Mouse (Mus musculus): Measurements from ENCODE around the gene Ddx60. TPM values are rescaled to one million over a fixed set of nuclear protein-coding genes. Genes with fewer than 3 reads are reported as not detected.
A peak's percentile ranks its signal among the peaks of the same experiment; 100 is the strongest.
"Not testable (repeated sequence)": the region's sequence is repeated elsewhere in the genome, so short reads cannot be mapped to it uniquely, and the experiment has no call there.

Ddx60 gene
- polyA plus RNA-seq, 1 experiment from 2014 or later, result 0.58 TPM

DNA sequence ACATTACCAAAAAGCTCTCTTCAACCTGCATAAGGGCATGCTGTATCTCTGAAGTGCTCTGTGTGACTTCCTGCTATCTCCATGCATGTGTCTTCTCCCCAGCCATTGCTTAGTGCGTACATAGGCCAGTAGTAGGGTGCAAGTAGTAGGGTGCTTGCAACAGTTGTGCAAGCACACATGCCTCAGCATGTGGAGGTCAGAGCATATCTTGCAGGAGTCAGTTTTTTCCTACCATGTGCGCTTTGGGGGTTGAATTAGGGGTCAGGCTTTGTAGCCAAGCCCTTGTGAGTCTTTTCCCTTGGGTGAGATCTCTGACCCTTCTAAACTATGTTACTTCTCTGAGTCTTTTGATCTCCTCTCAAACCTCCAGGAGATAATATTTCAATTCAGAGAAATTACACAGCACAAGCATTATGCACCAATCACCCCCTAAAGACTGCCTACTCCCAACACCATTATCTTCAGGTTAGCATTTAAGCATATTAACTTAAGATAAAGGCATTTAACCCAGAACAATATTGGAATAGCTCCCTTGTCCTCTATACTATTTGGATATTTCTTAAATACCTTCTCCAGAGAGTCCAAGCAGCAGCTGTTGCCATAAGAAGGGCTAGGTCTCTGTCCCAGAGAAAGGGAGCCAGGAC, 8.6 kb upstream of the Ddx60 start:
- no peak overlapping the region for H3K4me3 ChIP-seq
- no peaks in the 10 kb centered on the region for H3K9me3 ChIP-seq
- 91% methylated on average over 2 of the region's 2 CpGs for WGBS
- no peak overlapping the region for H3K9ac ChIP-seq
- no peaks in the 10 kb centered on the region for H3K27me3 ChIP-seq
- no peak for ATAC-seq (ENCODE audit: insufficient number of reproducible peaks, low FRiP score, low TSS enrichment, low read depth)
- H3K4me2 ChIP-seq, result no peak overlapping the region
- H3K36me3 ChIP-seq, result no peaks in the 10 kb centered on the region
- no peaks in the 10 kb centered on the region for H3K4me1 ChIP-seq
- H3K27ac ChIP-seq, result no peak overlapping the region

DNA sequence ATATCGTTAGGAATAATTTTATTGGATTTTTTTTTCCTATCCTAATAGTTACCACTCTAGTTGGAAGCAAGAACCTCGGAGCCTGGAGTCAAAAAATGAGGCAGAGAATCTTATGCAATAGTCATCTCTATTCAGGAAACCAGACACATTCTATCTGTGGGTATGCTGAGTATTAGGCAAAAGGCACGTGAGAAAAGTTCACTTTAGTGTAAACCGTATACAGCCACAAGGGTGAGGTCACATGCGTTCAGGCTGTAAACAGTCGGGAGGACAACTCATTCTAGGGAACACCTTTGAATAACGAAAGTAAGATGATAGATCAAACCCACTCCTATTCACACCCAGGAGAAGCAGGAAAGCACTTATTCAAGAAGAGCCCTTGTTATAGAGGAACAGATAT, 7.5 kb upstream of the Ddx60 start:
- Histone ChIP-seq H3K9me3 (no peaks in the 10 kb centered on the region), H3K27me3 (no peaks in the 10 kb centered on the region), H3K4me2 (no peak overlapping the region), H3K9ac (no peak overlapping the region), H3K27ac (no peak overlapping the region), H3K4me3 (no peak overlapping the region), H3K4me1 (no peaks in the 10 kb centered on the region), H3K36me3 (no peaks in the 10 kb centered on the region)
- WGBS, result 64% methylated on average over 7 of the region's 7 CpGs
- ATAC-seq (ENCODE audit: insufficient number of reproducible peaks, low FRiP score, low TSS enrichment, low read depth), result no peak

DNA sequence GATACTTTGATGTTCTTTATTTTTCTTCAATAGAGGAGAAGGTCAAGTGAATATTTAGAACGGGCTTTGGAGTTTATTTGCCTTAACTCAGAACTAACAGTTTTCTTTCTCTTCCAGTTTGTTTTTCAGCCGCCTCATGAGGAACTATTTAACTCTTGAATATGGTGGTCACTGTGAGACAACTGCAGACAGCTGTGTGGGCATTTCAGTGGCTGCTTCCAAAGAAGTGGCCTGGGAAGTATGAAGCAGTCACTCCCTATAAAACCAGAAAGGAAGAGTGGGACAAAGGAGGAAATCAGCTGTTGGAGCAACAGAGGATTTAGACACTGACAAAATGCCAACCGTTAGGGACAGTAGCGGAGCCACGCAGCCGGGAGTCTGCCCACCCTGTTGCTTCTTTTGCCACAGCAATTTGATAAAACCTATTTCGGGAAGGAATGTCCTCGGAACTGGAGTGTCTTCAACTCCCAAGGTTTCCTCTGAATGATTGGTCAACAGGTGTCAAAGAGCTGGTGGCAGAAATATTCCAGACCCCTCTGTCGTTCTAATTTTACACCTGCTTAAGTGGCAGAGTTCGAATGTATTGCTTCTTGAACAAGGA, 6.3 kb upstream of the Ddx60 start:
- Histone ChIP-seq H3K36me3 (no peaks in the 10 kb centered on the region), H3K9me3 (no peaks in the 10 kb centered on the region), H3K9ac (no peak overlapping the region), H3K4me2 (no peak overlapping the region), H3K27me3 (no peaks in the 10 kb centered on the region), H3K4me3 (no peak overlapping the region), H3K4me1 (no peaks in the 10 kb centered on the region), H3K27ac (no peak overlapping the region)
- WGBS, result 60% methylated on average over 10 of the region's 10 CpGs
- 0 out of 2 replicates have a peak, but pooled peaks have one; percentile 32 for ATAC-seq (ENCODE audit: insufficient number of reproducible peaks, low FRiP score, low TSS enrichment, low read depth)

DNA sequence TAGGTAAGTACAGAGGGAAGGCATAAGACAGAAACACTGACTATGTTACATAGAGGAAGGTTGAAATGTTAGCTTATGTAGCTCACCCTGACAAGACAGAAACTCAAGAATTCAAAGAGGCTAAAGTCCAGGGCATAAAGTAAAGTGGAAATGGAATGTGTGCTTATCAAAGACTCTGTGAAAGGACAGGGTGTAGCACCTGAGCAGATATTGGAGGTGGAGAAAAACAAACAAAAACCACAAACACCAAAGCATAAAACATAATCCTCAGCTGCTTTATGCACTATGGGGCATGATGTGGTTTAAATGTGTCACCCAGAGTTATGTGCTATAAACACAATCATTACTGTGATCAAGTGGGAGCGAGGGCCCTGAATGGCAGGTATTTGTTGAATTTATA, 3.4 kb upstream of the Ddx60 start:
- Histone ChIP-seq H3K36me3 (no peaks in the 10 kb centered on the region), H3K27ac (no peak overlapping the region), H3K4me2 (no peak overlapping the region), H3K9ac (no peak overlapping the region), H3K4me3 (no peak overlapping the region), H3K4me1 (peaks cover 5% of the 10 kb centered on the region; the same call in 1 of the 2 replicates), H3K9me3 (no peaks in the 10 kb centered on the region), H3K27me3 (no peaks in the 10 kb centered on the region)
- ATAC-seq (ENCODE audit: insufficient number of reproducible peaks, low FRiP score, low TSS enrichment, low read depth), result no peak
- 81% methylated on average over 1 of the region's 1 CpGs for WGBS

DNA sequence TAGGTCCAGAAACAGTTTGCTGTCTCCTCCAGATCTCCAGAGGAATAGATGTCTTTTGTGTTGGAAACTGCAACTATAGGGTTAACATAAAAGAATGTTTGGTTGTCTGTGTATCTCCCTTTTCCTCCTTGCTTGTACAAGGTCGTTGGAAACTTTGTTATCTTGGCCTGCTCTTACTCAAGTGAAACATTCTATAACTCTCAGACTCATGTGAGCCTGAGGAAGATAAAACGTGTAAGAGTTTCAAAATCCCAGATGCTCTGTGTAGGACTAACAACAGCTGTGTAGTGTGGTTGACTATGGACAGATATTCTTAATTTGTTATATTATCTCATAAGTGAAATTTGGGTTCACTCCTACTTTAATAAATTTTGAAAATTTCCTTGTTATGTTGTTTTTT, 5.4 kb downstream of the Ddx60 start:
- no peaks in the 10 kb centered on the region for H3K36me3 ChIP-seq
- H3K27me3 ChIP-seq, result no peaks in the 10 kb centered on the region
- H3K4me1 ChIP-seq, result peaks cover 2% of the 10 kb centered on the region; the same call in 1 of the 2 replicates
- H3K4me2 ChIP-seq, result no peak overlapping the region
- ATAC-seq (ENCODE audit: insufficient number of reproducible peaks, low FRiP score, low TSS enrichment, low read depth), result no peak
- H3K9ac ChIP-seq, result no peak overlapping the region
- H3K4me3 ChIP-seq, result no peak overlapping the region
- no peak overlapping the region for H3K27ac ChIP-seq
- no peaks in the 10 kb centered on the region for H3K9me3 ChIP-seq
- WGBS, result 20% methylated on average over 2 of the region's 2 CpGs

DNA sequence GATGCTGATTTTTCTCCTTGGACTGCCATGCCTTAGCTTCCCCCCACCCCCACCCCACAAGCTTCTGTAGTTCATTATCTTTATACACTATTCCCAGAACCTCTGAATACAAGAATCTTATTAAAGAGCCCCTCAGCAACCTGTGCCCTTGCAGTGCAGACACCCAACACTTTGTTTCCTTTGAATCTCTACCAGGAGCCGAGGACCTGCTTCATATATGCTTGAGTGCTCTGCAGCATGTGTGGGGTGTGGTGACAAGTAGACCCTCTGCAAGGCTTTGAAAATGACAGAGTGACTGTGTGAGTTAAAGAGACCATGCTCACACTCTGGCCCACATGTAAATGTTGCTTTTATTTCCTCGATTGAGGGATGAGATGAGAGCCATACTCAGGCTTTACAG, 9.7 kb downstream of the Ddx60 start:
- no peak overlapping the region for H3K27ac ChIP-seq
- no peaks in the 10 kb centered on the region for H3K36me3 ChIP-seq
- H3K27me3 ChIP-seq, result no peaks in the 10 kb centered on the region
- no peaks in the 10 kb centered on the region for H3K4me1 ChIP-seq
- no peak overlapping the region for H3K9ac ChIP-seq
- WGBS, result 53% methylated on average over 2 of the region's 2 CpGs
- H3K4me2 ChIP-seq, result no peak overlapping the region
- no peaks in the 10 kb centered on the region for H3K9me3 ChIP-seq
- H3K4me3 ChIP-seq, result no peak overlapping the region
- no peak for ATAC-seq (ENCODE audit: insufficient number of reproducible peaks, low FRiP score, low TSS enrichment, low read depth)

DNA sequence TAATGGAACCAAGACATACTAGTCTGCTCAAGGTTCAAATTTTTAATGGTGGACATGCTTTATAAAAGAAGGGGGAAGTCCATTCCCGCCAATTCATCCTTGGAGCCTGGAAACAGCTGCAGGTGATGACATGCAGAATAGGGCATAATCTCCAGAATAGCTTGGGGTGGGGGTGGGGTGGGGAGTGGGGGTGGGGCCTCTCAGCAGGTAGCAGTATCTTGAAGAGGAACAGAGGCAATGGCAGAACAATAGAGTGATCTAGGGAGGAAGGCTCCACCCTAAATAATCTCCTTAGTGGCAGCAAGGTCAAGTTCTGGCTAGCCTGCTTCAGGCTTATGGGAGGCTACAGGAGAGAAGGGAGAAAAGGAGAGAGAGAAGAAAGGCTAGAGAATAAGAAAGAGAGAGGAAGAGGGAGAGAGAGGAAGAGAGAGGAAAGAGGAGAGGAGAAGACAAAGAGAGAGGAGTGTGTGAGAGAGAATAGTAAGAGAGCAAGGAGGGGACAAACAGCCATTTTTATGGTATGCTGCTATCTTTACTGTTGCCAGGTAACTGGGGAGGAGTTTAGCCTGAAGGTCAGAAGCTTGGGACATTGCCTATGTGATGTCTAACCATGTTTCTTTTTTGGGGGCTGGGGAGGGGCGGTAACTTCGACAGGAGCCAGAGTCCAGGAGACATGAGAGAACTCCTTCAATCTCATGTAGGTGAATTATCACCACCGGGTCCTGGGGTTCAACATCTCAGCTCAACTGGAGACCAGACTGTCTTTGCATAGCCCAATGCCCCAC, 36.9 kb downstream of the Ddx60 start:
- not testable (repeated sequence) for H3K9ac ChIP-seq
- WGBS, result 83% methylated on average over 4 of the region's 4 CpGs

DNA sequence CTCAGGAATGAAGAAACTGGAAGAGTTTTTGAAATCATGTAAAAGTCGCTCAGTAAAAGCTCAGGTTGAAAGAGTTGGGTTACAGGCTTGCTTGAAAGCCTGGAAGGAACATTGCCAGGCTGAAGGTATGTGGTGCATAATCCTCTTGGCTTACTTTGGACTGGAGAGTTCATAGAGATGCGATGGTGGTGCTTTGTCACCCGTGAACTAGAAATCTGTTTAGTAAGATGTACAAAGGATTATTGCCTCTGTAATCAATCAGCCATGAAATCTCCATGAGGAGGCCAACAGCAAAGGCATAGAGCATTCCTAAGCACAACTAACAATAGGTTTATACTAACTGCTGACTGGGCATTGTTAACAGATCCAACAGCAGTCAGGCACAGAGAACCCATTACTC, 41.7 kb downstream of the Ddx60 start:
- Histone ChIP-seq H3K27me3 (no peaks in the 10 kb centered on the region), H3K4me3 (no peak overlapping the region), H3K4me1 (no peaks in the 10 kb centered on the region), H3K27ac (no peak overlapping the region), H3K9ac (no peak overlapping the region), H3K4me2 (no peak overlapping the region), H3K36me3 (no peaks in the 10 kb centered on the region), H3K9me3 (no peaks in the 10 kb centered on the region)
- WGBS, result 84% methylated on average over 3 of the region's 3 CpGs
- no peak for ATAC-seq (ENCODE audit: insufficient number of reproducible peaks, low FRiP score, low TSS enrichment, low read depth)

More for the DNA sequence above, 36.9 kb downstream of the Ddx60 start:
- not testable (repeated sequence) for H3K9me3 ChIP-seq; H3K4me2 ChIP-seq; H3K27me3 ChIP-seq; H3K4me3 ChIP-seq; H3K36me3 ChIP-seq; H3K27ac ChIP-seq; H3K4me1 ChIP-seq; ATAC-seq (ENCODE audit: insufficient number of reproducible peaks, low FRiP score, low TSS enrichment, low read depth)

DNA sequence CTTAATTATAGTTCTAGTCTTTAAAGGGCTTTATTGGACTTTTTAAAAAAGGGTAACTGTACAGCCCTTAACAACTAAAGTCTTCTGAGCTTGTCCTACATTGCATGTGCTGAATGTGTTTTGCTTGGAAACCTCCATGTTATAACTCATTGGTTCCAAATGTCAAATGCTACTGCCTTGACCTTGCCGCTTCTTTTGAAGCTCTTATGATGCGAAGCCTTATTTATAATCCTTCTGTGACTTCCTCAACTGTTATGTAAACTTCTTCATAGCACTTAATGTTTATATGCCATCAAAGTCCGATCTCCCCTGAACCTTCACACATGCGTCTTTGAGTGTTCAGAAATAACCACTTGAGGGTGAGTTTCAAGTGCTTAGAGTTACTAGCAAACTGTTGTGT, 57.1 kb downstream of the Ddx60 start:
- H3K4me1 ChIP-seq, result no peaks in the 10 kb centered on the region
- no peak overlapping the region for H3K4me2 ChIP-seq
- ATAC-seq (ENCODE audit: insufficient number of reproducible peaks, low FRiP score, low TSS enrichment, low read depth), result no peak
- no peaks in the 10 kb centered on the region for H3K9me3 ChIP-seq
- H3K36me3 ChIP-seq, result no peaks in the 10 kb centered on the region
- 89% methylated on average over 4 of the region's 4 CpGs for WGBS
- no peak overlapping the region for H3K4me3 ChIP-seq
- H3K9ac ChIP-seq, result no peak overlapping the region
- H3K27ac ChIP-seq, result no peak overlapping the region
- H3K27me3 ChIP-seq, result no peaks in the 10 kb centered on the region

DNA sequence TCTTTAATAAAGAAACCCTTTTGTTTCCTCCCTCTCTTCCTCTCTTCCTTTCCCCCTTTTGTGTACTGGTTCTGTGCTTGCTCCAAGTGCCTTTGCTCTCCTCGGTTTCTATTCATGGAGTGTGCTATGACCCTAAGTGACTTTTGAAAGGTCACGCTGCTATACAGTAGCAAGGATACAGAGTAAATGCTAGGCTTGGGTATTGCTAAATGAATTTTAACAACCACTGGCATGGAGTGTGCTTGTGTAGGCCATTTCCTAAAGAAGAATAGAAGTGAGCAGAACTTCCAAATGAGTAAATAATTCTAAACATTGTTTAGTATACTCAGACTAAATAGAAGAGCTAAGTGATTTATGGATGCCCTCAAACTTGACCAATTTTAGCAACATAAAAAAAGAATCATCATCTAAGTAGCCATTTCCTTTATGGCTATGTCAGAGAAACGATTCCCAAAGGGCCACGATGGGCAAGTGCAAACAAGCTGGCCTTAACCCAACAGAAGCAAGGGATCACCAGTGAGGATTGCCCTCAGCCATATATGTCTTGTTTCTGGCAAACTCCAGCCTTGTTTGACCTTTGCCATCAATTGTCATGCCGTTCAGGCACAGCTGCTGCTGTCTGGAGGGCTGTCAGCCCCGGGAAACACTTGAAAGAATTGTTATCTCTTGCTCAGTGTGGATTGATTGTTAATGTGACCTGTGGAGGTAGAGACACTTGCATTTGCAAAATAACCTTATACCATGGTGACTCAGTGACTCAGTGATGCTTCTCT, 58.0 kb downstream of the Ddx60 start:
- Histone ChIP-seq H3K9me3 (no peaks in the 10 kb centered on the region), H3K9ac (no peak overlapping the region), H3K4me2 (no peak overlapping the region), H3K27ac (no peak overlapping the region), H3K36me3 (no peaks in the 10 kb centered on the region), H3K4me3 (no peak overlapping the region), H3K4me1 (no peaks in the 10 kb centered on the region), H3K27me3 (no peaks in the 10 kb centered on the region)
- no peak for ATAC-seq (ENCODE audit: insufficient number of reproducible peaks, low FRiP score, low TSS enrichment, low read depth)
- WGBS, result 39% methylated on average over 6 of the region's 6 CpGs

DNA sequence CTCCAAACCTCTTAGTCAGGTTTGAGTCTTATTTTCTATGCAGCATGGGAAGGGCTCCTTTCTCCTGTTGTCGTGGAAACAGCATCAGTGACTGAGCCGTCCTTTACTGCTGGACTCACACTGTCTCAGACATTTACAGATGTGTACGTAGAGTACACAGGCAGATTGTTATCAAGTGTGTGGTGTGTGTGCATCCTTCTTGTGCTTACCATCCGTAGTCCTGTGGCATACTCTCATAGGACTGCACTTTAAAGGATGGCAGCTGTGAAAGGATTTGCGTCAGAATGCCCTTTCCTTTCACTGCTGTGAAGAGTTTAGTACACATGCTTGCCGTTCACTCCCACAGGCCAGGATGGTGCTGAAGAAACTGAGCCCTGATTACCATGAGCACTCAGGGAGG, 61.6 kb downstream of the Ddx60 start:
- H3K27me3 ChIP-seq, result no peaks in the 10 kb centered on the region
- no peak for ATAC-seq (ENCODE audit: insufficient number of reproducible peaks, low FRiP score, low TSS enrichment, low read depth)
- no peaks in the 10 kb centered on the region for H3K4me1 ChIP-seq
- H3K4me2 ChIP-seq, result no peak overlapping the region
- WGBS, result 46% methylated on average over 6 of the region's 6 CpGs
- no peak overlapping the region for H3K4me3 ChIP-seq
- H3K9ac ChIP-seq, result no peak overlapping the region
- no peaks in the 10 kb centered on the region for H3K9me3 ChIP-seq
- no peak overlapping the region for H3K27ac ChIP-seq
- no peaks in the 10 kb centered on the region for H3K36me3 ChIP-seq

DNA sequence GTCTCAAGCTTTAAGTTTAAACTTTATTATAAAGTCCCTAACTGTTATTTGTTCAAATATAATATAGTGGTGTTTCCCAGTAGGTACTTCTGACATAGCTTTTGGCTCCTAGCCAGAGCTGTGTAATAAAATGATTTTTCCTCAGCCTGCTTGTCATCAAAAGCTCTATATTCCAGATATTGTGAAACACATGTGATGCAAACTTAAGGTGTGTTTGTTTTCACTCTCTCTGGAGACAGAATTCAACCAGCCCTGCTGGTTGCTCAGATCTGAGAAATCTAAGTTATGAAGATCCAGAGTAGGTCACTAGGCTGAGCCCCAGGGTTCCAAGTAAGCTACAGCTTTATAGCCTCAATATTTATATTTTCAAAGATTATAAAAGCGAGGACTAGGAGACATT, 64.9 kb downstream of the Ddx60 start:
- Histone ChIP-seq H3K27ac (no peak overlapping the region), H3K27me3 (no peaks in the 10 kb centered on the region), H3K9ac (no peak overlapping the region), H3K4me3 (no peak overlapping the region), H3K4me2 (no peak overlapping the region), H3K9me3 (no peaks in the 10 kb centered on the region), H3K4me1 (no peaks in the 10 kb centered on the region), H3K36me3 (no peaks in the 10 kb centered on the region)
- ATAC-seq (ENCODE audit: insufficient number of reproducible peaks, low FRiP score, low TSS enrichment, low read depth), result no peak
- WGBS, result 27% methylated on average over 1 of the region's 1 CpGs
